Mouse (Mus musculus): ENCODE measurements around the gene Isl1. TPM values are rescaled to one million over a fixed set of nuclear protein-coding genes. Genes with fewer than 3 reads are reported as not detected.

Gene Isl1
- polyA plus RNA-seq, 1 experiment, result not detected

DNA sequence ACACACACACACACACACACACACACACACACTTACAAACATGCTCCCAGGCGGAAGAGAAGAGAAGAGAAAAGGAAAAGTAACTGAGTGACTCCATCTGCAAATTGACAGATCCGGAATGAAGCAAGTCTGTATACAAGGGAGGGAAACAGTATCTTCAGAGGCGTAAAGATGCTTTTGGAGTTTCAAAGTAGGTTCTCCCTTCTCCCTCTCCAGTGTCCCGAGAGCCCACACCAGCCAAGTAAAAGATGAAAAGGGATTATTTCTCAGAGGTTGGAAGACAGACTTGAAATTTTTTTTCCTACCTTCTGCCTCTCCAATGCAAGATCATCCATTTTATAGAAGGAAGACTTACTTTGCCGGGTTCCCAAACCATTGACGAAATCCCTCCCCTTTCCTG is 2.9 kb downstream of the Isl1 start:
- Histone ChIP-seq H3K27ac (ENCODE audit: insufficient read depth, low read depth, low read length) (no peak overlapping the region), H3K4me3 (ENCODE audit: insufficient read depth, low read length) (no peak overlapping the region), H3K4me1 (ENCODE audit: control insufficient read depth, insufficient read depth, low read length) (no peaks in the 10 kb centered on the region)
- no peak for TF ChIP-seq POLR2A (IDR thresholded peaks at IDR 0.05; ENCODE audit: borderline replicate concordance, low read depth, low read length)
- TF ChIP-seq CTCF (IDR thresholded peaks at IDR 0.05; ENCODE audit: low read depth, low read length), result no peak

- Histone ChIP-seq H3K4me3 (ENCODE audit: insufficient read depth, low read length) (no peak overlapping the region), H3K27ac (ENCODE audit: insufficient read depth, low read depth, low read length) (no peak overlapping the region), H3K4me1 (ENCODE audit: control insufficient read depth, insufficient read depth, low read length) (no peaks in the 10 kb centered on the region)
- TF ChIP-seq POLR2A (IDR thresholded peaks at IDR 0.05; ENCODE audit: borderline replicate concordance, low read depth, low read length) (no peak), CTCF (IDR thresholded peaks at IDR 0.05; ENCODE audit: low read depth, low read length) (no peak)
Measured at GRCm38 (mm10) chr13:116305721-116306120, 3.8 kb downstream of the Isl1 start.

DNA sequence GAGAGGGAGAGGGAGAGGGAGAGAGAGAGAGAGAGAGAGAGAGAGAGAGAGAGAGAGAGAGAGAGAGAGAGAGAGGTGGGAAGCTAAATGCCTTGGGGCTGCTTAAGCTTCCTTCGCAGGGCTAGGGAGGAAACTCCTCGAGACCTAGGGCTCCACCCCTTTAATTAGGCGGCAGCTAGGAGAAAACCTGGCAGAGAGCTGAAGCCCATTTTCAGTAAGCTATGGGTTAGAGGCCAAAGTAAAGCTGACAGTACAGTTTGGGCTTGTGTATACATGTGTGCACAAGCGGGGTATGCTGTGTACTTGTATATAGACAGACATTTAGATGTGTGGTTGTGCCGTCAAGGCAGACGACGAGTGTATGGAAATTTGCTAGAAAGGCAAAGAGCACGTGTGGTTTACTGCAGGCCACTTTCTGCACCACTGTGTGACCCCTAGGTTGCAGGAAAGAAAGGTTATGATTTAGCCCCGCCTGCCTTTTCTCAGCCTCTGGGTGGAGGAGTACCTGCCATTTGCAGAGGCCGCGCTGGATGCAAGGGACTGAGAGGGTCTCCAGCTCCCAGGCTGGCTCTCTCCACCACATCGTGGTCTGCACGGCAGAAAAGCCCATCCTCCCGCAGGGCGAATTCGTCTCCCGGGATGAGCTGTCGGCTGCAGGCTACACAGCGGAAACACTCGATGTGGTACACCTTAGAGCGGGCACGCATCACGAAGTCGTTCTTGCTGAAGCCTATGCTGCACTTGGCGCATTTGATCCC is 4.6 kb downstream of the Isl1 start:
- TF ChIP-seq POLR2A (IDR thresholded peaks at IDR 0.05; ENCODE audit: borderline replicate concordance, low read depth, low read length) (no peak), CTCF (IDR thresholded peaks at IDR 0.05; ENCODE audit: low read depth, low read length) (no peak)
- Histone ChIP-seq H3K27ac (ENCODE audit: insufficient read depth, low read depth, low read length) (no peak overlapping the region), H3K4me1 (ENCODE audit: control insufficient read depth, insufficient read depth, low read length) (no peaks in the 10 kb centered on the region), H3K4me3 (ENCODE audit: insufficient read depth, low read length) (no peak overlapping the region)

DNA sequence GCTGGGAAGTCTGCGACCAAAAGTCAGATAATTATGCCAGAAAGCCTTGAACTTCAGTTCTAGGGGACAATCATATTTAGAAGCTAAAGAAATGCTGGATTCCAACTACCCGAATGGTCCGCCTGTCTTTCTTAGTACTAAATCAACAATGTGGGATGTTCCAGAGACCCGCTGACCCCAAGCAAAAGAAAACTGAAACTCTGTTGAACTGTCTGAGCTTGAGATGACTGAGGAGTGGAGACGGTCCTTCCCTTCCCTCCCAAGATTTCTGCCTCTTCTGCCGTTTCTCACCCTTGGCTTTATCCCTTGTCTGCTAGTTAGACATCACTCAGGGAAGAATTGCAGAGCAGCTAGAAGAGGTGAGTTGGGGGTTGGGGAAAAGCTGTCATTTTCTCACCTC is 5.7 kb downstream of the Isl1 start:
- H3K27ac ChIP-seq (ENCODE audit: insufficient read depth, low read depth, low read length), result no peak overlapping the region
- H3K4me3 ChIP-seq (ENCODE audit: insufficient read depth, low read length), result no peak overlapping the region
- H3K4me1 ChIP-seq (ENCODE audit: control insufficient read depth, insufficient read depth, low read length), result no peaks in the 10 kb centered on the region
- TF ChIP-seq POLR2A (IDR thresholded peaks at IDR 0.05; ENCODE audit: borderline replicate concordance, low read depth, low read length), result no peak
- no peak for TF ChIP-seq CTCF (IDR thresholded peaks at IDR 0.05; ENCODE audit: low read depth, low read length)

GRCm38 (mm10) chr13:116302861-116303260 is 6.6 kb downstream of the Isl1 start:
- H3K4me1 ChIP-seq (ENCODE audit: control insufficient read depth, insufficient read depth, low read length), result no peaks in the 10 kb centered on the region
- TF ChIP-seq POLR2A (IDR thresholded peaks at IDR 0.05; ENCODE audit: borderline replicate concordance, low read depth, low read length) (no peak), CTCF (IDR thresholded peaks at IDR 0.05; ENCODE audit: low read depth, low read length) (no peak)
- H3K4me3 ChIP-seq (ENCODE audit: insufficient read depth, low read length), result no peak overlapping the region
- H3K27ac ChIP-seq (ENCODE audit: insufficient read depth, low read depth, low read length), result no peak overlapping the region

DNA sequence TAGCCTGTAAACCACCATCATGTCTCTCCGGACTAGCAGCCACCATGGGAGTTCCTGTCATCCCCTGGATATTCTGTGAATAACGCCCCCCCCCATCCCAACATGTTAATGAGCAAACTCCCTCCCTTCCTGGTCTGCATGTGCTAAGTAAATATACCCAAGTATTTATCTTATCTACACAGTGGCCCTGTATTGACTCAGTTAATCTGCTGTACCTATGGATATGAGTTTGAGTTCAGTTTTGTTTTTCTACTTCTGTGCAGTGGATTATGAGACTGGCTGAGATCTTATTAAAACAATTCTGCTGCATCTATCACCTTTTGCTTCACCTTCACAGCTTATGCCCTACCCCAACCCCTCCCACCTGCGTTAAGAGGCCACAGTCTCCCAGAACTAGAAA is 7.8 kb downstream of the Isl1 start:
- TF ChIP-seq POLR2A (IDR thresholded peaks at IDR 0.05; ENCODE audit: borderline replicate concordance, low read depth, low read length) (no peak), CTCF (IDR thresholded peaks at IDR 0.05; ENCODE audit: low read depth, low read length) (no peak)
- H3K4me1 ChIP-seq (ENCODE audit: control insufficient read depth, insufficient read depth, low read length), result no peaks in the 10 kb centered on the region
- no peak overlapping the region for H3K4me3 ChIP-seq (ENCODE audit: insufficient read depth, low read length)
- H3K27ac ChIP-seq (ENCODE audit: insufficient read depth, low read depth, low read length), result no peak overlapping the region

- no peak overlapping the region for H3K27ac ChIP-seq (ENCODE audit: insufficient read depth, low read depth, low read length)
- TF ChIP-seq POLR2A (IDR thresholded peaks at IDR 0.05; ENCODE audit: borderline replicate concordance, low read depth, low read length) (no peak), CTCF (IDR thresholded peaks at IDR 0.05; ENCODE audit: low read depth, low read length) (no peak)
- H3K4me3 ChIP-seq (ENCODE audit: insufficient read depth, low read length), result no peak overlapping the region
- H3K4me1 ChIP-seq (ENCODE audit: control insufficient read depth, insufficient read depth, low read length), result no peaks in the 10 kb centered on the region
Measured at GRCm38 (mm10) chr13:116299241-116299640, 10.2 kb downstream of the Isl1 start.

DNA sequence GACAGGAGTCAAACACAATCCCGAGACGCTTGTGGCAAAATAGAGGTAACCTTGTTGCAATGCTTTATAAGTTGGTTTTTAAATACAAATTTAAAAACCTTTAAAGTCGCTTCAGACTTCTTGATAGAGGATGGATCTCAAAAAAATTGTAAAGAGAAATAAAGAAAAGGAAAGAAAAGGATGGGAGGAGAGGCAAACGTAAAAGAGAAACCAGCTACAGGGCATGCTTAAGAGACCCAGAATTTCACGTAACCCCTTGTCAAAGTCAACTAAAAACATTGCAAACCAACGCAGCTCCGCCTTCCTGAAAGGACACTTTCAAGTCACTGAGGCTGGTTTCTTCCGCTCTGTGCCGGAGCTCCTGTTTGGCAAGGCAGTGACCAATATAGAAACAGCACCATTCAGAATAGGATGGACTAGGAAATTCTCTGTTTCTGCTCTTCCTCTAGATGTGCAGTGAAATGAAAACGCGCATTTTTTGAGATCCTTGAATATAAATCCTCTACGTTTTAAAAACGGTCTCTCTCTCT is 10.8 kb downstream of the Isl1 start:
- H3K4me1 ChIP-seq (ENCODE audit: control insufficient read depth, insufficient read depth, low read length), result no peaks in the 10 kb centered on the region
- H3K27ac ChIP-seq (ENCODE audit: insufficient read depth, low read depth, low read length), result no peak overlapping the region
- TF ChIP-seq CTCF (IDR thresholded peaks at IDR 0.05; ENCODE audit: low read depth, low read length) (no peak), POLR2A (IDR thresholded peaks at IDR 0.05; ENCODE audit: borderline replicate concordance, low read depth, low read length) (no peak)
- no peak overlapping the region for H3K4me3 ChIP-seq (ENCODE audit: insufficient read depth, low read length)

DNA sequence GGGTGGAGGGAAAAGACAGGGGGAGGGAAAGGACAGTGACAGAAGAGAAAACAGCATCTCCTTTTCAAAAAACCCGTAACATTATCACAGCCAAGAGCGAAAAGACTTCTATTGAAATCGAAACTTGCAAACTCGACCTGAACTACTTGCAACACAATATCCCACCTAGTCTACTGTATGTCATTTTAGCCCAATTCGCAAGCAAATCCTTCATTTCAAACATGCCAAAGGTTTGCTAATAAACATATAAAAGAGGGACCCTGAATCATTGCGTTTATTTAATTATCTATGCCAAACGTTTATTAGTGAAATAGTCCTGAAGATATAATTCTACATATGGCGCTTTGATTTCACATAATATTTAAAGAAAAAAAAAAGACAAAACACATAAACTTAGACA is 11.5 kb downstream of the Isl1 start:
- no peaks in the 10 kb centered on the region for H3K4me1 ChIP-seq (ENCODE audit: control insufficient read depth, insufficient read depth, low read length)
- TF ChIP-seq POLR2A (IDR thresholded peaks at IDR 0.05; ENCODE audit: borderline replicate concordance, low read depth, low read length) (no peak), CTCF (IDR thresholded peaks at IDR 0.05; ENCODE audit: low read depth, low read length) (no peak)
- no peak overlapping the region for H3K27ac ChIP-seq (ENCODE audit: insufficient read depth, low read depth, low read length)
- H3K4me3 ChIP-seq (ENCODE audit: insufficient read depth, low read length), result peak overlapping the region; percentile 17; the same call in 1 of the 2 replicates

- H3K27ac ChIP-seq (ENCODE audit: insufficient read depth, low read depth, low read length), result no peak overlapping the region
- no peak overlapping the region; the same call in 1 of the 2 replicates for H3K4me3 ChIP-seq (ENCODE audit: insufficient read depth, low read length)
- H3K4me1 ChIP-seq (ENCODE audit: control insufficient read depth, insufficient read depth, low read length), result no peaks in the 10 kb centered on the region
- TF ChIP-seq POLR2A (IDR thresholded peaks at IDR 0.05; ENCODE audit: borderline replicate concordance, low read depth, low read length), result no peak
Measured at GRCm38 (mm10) chr13:116297048-116297811, 12.3 kb downstream of the Isl1 start.
